Mouse (Mus musculus): ENCODE data around the gene 1700123O20Rik.

Gene 1700123O20Rik

DNA sequence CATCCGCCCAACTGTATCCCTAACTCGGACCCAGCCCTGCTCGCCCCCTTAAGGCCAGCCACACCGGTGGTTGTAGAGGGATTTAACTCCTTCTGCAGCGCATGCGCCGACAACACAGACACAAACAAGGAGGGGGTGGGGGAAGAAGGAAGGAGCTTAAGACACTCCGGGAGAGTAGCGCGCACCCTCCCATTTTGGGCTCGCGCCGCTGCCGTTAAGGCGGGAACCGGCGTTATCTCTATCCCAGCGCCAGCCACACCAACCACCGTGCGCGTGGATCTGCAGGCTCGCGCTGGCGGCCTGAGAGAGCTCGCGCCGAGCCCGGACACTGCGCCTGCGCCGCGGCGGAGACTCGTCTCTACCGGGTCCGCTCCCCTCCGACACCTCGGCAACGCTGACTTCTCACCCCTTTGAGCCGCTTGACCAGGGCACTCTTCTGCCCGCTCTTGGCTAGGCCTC, at the start of gene 1700123O20Rik:
1700123O20Rik (plus strand) TSS at position 154 of the 459 bp plus-strand sequence.
- DNase-seq = peak; percentile 99

DNA sequence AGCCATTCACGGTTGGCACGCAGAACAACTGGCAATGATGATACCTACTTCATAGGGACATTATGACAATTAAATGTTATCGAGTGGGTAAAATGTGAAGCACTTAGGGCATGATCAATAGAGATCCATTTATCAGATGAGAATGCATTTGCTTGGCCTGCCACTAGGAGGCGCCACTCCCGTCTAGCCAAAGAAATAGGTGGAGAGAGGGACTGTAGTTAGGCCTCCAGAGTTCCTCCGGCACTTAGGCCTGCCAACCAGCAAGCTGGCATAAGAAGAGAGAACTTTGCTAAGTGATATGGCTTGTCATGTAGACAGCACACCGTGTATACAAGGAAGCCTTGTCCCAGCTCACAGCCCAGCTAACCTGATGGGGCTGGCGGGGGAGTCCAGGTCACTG, 49.1 kb upstream of the 1700123O20Rik start:
- no peak for DNase-seq

DNA sequence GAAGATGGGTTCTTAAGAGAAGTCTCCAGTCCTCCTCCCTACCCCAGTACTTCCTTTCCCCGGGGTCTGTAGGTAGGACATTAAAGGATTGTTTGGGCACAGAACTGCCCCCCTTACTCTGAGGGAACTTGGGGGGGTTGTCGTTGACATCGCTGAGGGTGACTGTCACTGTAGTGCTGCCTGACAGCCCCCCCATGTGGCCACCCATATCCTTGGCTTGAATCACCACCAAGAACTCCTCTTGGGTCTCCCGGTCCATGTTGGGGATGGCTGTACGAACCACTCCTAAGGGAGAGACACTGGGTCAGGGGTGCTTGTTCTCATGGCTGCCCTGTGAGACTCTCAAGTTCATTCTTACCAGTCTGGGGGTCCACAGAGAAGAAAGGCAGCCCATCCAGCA, 47.8 kb upstream of the 1700123O20Rik start:
- no peak for DNase-seq

DNA sequence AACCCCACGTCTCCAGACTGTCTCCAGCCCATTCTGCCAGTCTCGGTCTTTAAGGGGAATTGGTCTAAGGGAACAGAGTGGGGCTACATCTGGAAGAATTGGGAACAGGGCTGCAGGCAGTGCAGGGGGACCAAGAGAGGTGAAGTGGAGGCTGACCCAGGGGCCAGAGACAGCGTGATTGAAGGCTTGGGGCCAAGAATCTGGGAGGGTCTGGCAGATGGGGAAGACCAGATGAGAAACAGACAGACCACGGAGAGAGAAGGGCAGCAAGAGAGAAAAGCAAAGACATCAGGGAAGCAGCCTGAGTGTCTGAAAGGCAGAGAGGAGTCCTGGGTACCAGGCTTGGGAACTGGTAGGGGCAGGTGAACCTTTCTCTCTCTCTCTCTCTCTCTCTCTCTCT, 45.9 kb upstream of the 1700123O20Rik start:
- DNase-seq = no peak

DNA sequence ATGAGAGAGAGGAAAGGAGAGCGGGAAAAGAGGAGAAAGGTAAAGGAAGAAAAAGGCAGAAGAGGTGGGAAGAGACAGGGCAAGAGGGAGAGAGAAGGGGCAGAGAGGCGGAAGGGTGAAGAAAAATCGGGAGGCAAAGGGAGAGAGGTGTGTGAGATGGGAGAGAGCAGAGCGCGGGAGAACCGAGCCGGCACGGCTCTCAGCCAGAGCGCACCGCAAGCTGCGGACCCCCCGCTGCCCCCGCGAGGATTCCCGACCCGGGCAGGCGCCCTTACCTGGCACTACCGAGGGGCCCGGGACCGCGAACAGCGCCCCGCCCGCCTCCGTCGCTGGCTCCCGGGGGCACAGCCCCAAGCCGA, 45.1 kb upstream of the 1700123O20Rik start, which contains the start of gene Gm17606:
Gm17606 (plus strand) TSS at position 7 of the 359 bp plus-strand sequence.
- DNase-seq = peak; percentile 83

DNA sequence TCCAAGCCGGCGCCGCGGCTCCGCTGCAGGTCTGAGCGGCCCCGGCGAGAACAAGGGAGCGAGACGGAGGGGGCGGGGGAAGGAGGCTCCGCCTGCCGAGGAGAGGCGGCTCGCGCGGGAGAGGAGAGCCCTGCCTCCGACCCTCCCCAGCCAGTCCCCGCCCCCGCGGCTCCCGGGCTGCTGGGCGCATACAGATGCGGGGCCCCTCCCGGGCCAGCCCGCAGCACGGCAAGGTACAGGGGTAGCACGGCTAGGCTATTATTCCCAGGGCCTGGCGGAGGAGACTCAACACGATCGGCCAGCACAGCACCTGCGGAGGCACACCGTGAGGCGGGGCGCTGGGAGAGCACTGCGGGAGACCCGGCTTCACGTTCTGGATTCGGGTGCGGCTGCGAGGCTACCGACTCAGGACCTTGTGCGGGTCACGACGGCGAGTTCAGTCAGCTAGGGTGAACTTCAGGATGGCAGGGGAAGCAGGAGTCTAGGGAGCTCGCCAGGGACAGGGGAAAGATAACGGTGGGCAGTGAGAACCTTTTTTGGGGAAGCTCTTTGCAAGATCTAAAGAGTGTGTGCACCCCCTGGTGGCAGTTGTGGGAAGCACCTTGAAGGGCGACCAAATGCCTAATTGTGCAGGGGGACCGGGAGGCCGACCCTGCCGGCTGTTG, 44.6 kb upstream of the 1700123O20Rik start, which contains the start of gene Cdh24:
Cdh24 (minus strand) TSS at position 60 of the 665 bp plus-strand sequence.
- peak; percentile 99 for DNase-seq

DNA sequence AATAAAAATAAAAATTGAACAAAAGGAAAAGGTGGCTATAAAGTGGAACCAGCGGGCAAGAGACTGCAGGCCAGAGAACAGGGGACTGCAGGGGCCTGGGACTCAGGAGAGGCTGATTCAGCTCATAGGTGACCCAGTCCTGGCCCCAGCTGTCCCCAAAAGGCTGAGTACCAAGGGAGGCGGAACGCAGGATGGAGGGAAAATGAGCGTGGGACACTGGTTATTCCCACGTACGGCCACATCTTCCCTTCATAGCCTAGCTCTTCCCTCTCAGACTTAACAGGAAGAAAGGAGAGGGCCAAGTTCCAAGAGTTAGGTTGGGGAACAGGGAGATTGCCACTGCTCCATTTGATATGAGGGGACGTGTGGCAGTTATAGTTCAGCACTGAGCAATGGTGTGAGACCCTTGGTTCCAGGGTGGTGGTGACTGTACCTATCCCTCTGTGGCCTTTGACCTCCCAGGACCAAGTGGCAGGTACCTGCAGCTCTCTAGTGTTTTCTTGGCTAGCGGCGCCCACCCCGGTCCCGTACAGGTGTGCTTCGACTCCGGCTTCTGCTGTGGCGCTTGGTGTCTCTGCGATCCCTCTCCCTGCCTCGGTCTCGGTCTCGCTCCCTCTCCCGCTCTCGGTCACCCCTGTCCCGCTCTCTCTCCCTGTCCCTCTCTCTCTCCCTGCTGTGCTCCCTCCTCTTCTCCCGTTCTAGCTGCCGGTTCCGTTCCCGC, 43.6 kb upstream of the 1700123O20Rik start:
- peak; percentile 92 for DNase-seq

DNA sequence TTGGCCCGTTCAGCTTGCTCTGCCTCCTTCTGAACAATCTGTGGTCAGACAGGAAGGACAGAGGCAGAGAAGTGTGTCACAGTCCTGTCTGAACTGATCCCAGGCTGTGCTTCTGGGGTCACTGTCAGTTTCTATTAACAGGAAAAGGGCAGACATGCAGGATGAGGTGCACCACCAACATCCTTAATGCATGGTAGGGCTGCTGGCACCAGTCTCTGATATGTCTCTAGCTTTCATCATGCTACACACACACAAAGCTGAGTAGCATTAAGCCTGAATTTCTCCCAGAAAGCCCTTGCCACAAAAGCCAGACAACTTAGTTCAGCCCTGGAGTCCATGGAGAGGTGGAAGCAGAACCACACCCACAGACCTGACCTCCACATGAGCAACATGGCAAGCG, 43.0 kb upstream of the 1700123O20Rik start:
- peak; percentile 79 for DNase-seq

DNA sequence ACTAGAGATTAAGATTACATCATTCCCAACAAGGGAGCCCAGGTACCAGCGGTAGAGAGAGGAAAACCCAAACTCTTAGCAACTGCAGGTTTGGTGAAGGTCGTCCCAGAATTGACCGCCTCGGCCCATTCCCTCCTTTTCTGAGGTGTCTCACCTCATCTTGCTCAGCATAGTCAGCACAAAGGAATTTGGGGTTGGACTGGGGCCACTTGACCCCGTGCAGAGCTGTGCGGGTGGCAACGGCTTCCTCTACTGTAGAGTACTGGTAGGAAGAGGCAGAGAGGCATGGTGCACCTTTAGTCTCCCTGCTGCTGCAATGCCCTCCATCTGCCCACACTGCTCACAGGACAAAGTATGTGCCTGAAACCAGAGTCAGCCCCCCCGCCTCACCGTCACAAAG, 41.7 kb upstream of the 1700123O20Rik start:
- peak; percentile 86 for DNase-seq

DNA sequence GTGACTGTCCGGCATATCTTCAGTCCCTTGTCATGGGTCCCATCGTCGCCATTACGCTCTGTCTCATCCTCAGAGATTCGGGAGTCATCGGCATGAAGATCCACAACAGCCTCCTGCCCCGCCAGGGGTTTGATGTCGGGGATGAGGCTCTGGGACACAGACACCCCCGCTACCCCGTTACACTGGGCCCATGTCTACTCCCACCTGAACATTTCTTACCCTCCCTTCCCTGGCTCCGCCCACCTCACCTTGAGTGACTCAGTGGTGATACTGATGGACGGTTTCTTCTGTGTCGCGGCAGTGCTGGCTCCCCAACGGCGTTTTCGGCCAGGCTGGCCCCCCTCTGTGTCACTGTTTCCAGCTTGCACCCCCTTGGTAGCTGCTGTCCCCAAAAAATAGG, 39.6 kb upstream of the 1700123O20Rik start:
- DNase-seq = peak; percentile 91

DNA sequence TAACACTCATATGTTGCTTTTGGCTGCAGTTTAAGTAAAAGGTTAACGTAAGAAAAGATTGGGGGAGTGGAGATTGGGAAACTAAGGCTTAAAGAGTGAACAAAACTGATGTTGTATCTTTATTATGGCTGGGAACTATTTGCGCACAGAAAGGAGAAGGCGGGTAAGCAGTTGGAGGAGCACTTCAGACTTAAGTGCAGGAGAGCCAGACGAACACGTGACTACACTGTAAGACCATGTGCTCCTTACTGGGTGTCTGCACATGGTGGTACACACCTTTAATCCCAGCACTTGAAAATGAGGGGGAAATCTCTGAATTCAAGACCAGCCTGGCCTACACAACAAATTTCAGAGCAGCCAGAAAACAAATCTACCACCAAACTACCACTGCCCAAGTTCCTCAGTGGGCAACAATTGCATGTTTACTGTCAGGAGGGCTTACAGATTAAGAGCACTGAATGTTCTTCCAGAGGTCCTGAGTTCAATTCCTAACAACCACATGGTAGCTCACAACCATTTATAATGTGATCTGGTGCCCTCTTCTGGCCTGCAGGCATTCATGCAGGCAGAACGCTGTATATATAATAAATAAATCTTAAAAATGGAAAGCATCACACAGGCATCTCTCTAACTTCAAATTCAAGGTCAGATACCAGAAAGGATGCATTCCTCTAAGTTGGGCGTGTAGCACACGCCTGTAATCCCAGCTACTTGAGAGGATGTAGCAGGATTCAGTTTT, 38.9 kb upstream of the 1700123O20Rik start:
- DNase-seq = no peak

DNA sequence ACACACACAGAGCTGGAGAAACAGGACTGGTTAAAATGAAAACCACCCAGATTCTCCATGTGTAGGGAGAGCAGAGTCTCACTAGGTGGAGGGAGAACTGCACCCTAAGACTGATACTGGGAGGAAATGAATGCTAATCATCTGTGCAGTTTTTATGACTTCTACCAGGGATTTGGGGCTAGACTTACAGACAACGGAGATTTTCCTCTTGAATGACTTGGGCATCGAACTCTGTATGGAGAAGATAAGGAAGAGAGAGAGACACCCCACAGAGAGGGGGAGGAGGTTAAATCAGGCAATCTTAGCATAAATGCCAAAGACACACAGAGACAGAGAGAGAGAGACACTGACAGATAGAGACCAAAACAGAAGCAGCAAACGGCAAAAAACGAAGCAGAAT, 38.1 kb upstream of the 1700123O20Rik start:
- no peak for DNase-seq

DNA sequence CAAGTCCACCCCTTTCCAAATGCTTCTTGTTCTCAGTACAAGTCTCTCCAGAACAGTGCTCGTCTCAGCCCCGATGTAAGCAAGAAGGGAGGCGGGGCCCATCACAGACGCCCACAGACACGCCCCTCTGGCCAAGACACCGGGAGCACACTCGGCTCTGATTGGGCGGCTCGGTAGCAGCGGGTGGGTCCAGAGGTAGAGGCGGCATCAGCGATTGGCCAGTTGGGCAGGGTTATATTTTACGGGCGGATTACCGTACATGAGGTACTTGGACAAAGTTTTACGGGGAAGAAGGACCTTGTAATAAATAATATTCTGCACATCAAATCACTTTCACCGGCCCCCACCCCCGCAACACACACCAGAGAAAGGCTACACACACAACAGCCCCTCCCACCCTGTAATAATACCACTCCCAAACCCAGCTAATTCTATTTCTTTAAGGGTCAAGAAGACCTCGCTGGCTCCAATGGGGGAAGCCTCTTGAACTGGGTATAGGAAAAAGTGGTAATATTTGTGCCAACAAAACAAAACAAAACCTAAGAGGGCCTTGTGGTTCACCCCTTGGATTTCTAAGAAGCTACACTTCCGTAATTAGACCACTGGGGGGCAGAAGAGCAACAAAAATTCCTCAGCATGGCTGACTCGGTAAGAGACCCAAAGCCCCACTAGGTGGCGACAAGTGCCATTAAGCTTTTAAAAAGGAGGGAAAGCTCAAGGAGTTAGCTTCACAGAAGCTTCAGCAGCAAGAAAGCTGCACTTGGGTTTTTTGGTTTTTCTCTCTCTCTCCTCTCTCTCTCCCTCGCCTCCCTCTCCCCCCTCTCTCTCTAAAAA, 35.2 kb upstream of the 1700123O20Rik start:
- DNase-seq = peak; percentile 95

DNA sequence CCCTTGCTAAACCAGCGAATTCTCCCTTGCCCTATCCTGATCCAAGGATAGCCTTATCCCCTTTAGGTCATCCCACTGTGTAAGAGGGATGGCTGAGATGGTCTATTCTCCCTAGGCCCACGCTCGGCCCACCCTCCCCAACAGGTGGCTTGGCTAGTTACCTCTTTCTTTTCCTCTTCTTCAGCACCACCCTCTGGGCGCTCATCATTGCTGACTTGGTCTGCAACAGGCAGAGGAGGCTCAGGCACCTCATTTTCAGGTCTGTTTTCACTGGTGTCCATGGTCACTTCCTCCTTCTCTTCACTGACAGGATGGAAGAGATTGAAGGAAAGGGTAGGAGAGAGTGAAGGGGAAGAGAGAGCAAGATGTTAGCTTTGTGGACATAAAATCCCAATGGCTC, 34.5 kb upstream of the 1700123O20Rik start:
- DNase-seq = peak; percentile 90

DNA sequence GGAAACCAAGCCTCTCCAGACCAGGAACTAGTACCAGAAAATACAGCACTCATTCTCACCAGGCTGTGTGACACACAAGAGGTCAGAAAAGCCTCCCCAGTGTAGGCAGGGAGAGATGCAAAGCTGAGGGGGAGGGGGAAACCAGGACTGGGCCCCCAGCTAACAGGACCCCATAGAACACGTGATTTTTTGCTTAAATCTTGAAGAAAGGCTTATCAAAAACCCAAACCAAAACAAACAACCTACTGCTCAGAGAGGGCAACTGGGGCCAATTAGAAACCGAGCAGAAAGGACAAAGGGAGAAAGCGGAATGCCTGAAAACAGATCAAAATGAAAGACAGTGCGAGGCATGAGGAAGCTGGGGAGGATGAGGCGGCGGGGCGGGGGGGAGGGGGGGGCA, 33.2 kb upstream of the 1700123O20Rik start:
- peak; percentile 88 for DNase-seq

DNA sequence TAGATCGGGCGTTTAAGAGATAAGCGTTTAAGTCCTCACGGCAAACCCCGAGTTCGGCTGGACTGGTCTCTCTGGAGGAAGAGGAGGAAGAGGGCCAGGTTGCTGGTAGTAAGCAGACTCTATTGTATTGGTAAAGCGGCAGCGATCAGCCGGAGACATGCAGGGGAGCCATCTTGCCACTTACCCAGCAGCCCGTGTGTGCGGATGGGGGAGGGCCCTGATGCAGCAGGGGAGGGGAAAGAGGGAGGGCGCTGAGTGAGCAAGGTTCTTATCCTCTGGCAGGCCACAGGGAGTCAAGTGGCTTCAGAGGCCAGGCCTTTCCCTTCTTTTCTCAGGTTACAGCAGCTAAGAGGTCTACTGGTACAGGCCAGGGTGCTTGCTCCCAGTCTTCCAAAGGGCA, 32.5 kb upstream of the 1700123O20Rik start:
- DNase-seq = peak; percentile 99

DNA sequence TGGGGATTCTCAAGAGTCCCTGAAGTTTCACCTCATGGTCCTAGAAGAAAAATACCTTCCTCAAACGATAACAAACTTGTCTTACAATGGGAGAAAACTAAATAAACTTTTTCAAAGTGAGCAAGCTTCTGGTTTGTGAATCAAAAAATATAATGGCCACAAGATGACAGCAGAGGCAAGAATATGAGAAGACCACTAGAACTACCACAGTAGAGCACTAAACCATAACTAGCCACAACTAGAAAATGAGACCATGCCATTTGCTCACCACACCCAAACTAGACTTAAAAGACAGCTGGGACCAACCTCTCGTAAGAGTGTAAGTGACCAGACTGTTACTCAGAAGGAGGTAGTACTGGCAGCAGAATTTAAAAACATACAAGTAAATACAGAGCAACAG, 26.0 kb upstream of the 1700123O20Rik start:
- DNase-seq = no peak

DNA sequence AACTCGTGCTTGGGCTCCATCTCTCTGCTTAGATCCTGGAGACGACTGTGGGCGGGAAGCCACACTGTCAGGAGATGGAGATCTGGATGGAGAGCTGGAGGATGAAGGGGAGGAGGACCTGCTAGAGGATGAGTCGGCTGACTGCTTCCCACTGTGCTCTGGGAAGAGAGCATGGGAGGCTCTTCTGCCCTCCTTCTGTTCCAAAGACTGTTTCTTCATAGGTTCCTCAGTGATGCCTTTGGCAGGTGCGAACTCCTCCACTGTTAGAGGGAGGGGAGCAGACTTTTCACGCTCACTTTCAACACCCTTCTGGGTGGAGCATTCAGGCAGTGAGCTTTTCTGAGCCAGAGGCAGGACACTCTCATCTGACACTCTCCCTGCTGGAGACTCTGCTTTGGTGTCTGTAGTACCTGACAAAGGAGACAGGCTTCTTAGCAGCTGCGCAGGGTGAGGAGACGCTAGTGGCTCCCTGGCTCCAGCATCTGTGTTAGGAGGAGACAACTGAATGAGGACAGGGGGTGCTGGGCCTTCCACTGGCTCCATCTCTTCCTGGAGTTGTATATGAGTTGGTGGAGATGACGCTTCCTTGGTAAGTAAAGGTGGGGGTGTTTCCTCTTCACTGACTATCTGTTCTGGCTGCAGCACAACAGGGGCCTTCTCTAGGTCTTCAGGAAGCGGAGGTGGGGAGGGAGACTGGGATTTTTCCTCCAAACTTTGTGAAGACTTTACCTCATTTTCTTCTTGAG, 21.4 kb upstream of the 1700123O20Rik start:
- peak; percentile 78 for DNase-seq

DNA sequence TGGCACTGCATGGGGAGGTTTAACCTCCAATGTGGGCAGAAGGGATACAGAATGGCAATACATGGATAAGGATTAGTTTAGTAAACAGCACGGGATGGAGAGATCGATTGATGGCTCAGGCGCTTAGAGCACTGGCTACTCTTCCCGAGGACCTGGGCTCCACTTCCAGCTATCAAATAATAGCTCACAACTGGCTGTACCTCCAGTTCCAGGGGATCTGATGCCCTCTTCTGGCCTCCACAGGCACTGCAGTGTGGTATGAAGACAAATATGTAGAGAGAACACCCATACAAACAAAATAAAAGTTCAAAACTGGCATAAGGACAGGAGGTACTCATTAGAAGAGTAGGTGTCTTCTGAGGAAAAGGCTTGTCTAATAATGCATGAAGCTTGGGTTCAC, 16.6 kb upstream of the 1700123O20Rik start:
- DNase-seq = peak; percentile 86

DNA sequence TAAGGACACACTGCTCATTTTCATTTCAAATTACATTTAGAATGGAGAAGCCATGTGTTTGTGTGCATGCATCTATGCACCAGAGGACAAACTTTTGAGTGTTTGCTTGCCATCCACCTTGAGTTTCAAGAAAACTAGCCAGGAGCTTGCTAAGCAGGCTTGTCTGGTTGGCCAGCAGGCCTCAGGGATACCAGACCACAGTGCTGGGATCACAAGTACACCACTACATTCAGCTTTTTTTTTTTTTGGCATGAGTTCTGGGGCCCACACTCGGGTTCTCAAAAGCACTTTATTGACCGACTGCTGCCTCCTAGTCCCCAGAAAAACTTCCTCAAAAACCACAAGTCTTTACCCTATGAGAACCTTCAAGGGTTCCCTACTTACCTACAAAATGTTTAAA, 11.7 kb upstream of the 1700123O20Rik start:
- no peak for DNase-seq

DNA sequence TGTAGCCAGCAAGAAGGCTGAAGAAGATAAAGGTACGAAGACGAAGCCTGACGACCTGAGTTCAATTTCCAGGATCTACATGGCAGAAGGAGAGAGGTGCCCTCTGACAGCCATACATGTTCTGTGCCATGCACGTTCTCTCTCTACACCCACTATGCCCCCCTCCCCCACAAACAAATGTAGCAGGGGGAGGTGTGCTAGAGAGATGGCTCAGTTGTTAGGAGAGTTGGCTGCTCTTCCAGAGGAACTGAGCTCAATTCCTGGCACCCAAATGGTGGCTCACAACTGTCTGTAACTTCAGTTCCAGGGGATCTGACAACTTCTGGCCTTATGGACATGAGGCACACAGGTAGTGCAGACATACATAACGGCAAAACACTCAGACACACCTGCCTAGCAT, 9.7 kb upstream of the 1700123O20Rik start:
- DNase-seq = no peak

All from heart, adult 11 months (tissue).